Mouse (Mus musculus) MEL (cell line): ENCODE results near the gene Tmem86a.

Experiments used
- CHD2 ChIP-seq: IDR thresholded peaks from 2 replicates; pipeline ENCODE4 v1.6.1; 2011; ENCODE audit warnings: low read length, improper control_type of control experiment
- ETS1 ChIP-seq: IDR thresholded peaks from 2 replicates; pipeline ENCODE4 v1.6.1; 2012; ENCODE audit warnings: low read depth, mild to moderate bottlenecking, inconsistent platforms, low read length, improper control_type of control experiment, moderate library complexity
- MXI1 ChIP-seq: IDR thresholded peaks from 2 replicates; pipeline ENCODE4 v1.6.1; 2011; ENCODE audit warnings: mild to moderate bottlenecking, low read depth, low read length, improper control_type of control experiment
- MYB ChIP-seq: IDR thresholded peaks from 2 replicates; pipeline ENCODE4 v1.6.1; 2011; ENCODE audit warnings: mild to moderate bottlenecking, low read depth, low read length, improper control_type of control experiment
- MYC ChIP-seq: IDR thresholded peaks from 2 replicates; pipeline ENCODE4 v1.6.1; 2011; ENCODE audit warnings: low read depth, mild to moderate bottlenecking, low read length, improper control_type of control experiment, moderate library complexity
- NELFE ChIP-seq: IDR thresholded peaks from 2 replicates; pipeline ENCODE4 v1.6.1; 2011; ENCODE audit warnings: low read depth, low read length, improper control_type of control experiment
- TAL1 ChIP-seq: IDR thresholded peaks from 2 replicates; pipeline ENCODE4 v1.6.1; 2012; ENCODE audit warnings: mild to moderate bottlenecking, inconsistent platforms, low read length, moderate library complexity, mixed read lengths

DNA sequence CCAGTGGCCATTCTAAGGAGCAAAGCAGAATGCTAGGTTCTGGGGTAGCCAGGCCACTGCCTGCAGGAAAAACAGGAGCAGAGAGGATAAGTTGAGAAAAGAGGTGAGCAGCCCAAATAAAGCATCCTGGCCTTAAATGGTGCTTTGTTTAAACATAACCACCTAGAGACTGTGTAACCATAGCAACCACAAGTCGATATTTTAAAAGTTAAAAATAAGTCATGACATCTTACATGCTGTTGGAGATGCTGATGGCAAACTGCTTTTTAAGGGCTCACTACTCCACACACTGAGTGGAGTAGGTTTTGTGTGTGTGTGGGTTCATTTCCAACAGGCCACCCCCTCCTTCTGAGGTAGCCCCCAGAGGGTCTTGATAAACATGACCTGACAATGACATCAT is 34.7 kb downstream of the Tmem86a start:
- no peak for TF ChIP-seq NELFE
- TF ChIP-seq MYC: no peak
- TF ChIP-seq CHD2: no peak
- TF ChIP-seq MXI1: no peak
- TF ChIP-seq TAL1: no peak
- no peak for TF ChIP-seq MYB
- no peak for TF ChIP-seq ETS1
